Comparison of ENCODE assay signal across 21 mouse cellular contexts in the genomic region with DNA sequence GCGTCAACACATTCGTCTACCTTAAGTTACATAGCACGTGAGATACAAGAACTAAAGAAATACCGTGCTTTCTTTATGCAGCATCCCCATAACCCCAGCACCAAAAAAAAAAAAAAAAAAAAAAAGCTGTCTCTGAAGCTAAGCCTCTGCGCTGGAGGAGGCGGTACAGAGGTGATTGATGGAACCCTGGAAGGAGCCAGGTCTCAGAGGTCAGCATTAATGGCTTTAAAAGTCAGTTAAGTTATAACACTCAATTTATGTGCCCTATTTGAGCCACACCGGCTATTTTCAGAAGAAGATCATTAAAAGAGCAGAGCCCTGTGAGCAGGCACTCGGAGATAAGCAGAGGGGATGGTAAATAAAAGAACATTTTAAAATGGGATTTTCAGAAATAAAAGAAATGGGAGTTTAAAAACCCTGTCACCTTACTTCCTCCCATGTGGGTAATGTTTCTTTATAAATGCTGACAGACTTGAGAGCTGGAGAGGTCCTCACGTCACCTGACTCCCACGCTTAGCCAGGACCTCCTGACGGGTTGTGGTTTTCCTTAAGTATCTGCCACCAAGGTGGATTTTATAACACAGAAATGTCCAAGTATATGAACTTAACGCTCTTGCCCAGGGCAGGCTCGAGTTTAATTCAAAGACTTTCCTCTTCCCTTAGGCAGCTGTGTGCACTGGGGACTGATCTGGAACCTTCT.
DNase-seq lines count a peak whose midpoint lies in the region; ATAC-seq lines count a peak whose summit lies in the region.
"Had no signal": no experiment of that assay in that cellular context is flagged by ENCODE, and none has a peak within 500 bp of the region (broad histone marks: within the 10 kb centered on the region; RNA-seq: fewer than 3 reads in every experiment).

No protein-coding gene starts in this region.

- no peaks in the 10 kb centered on the region for H3K27me3 ChIP-seq in hindbrain, embryonic 11.5 days (ENCODE audit: control insufficient read depth, insufficient read depth, low read length)
- H3K27me3 ChIP-seq in hindbrain, embryonic 13.5 days, result no peaks in the 10 kb centered on the region
- no peaks in the 10 kb centered on the region for H3K27me3 ChIP-seq in intestine, embryonic 16.5 days (replicated peaks; ENCODE audit: control insufficient read depth, insufficient read depth, low read length)
- H3K27me3 ChIP-seq: embryonic facial prominence, embryonic 13.5 days; forebrain, embryonic 15.5 days; limb, embryonic 12.5 days; liver, embryonic 12.5 days; neural tube, embryonic 12.5 days had no signal

- WGBS in hindbrain, embryonic 11.5 days, result 40% methylated on average over 13 of the region's 13 CpGs
- WGBS in hindbrain, embryonic 13.5 days, result 38% methylated on average over 13 of the region's 13 CpGs
- 36% methylated on average over 13 of the region's 13 CpGs for WGBS in intestine, embryonic 16.5 days

- H3K36me3 ChIP-seq in hindbrain, embryonic 11.5 days (ENCODE audit: control insufficient read depth, insufficient read depth, low read length), result no peaks in the 10 kb centered on the region; the same call in 1 of the 2 replicates
- no peaks in the 10 kb centered on the region; the same call in 1 of the 2 replicates for H3K36me3 ChIP-seq in hindbrain, embryonic 13.5 days
- no peaks in the 10 kb centered on the region for H3K36me3 ChIP-seq in intestine, embryonic 16.5 days (ENCODE audit: control insufficient read depth, insufficient read depth, low read length)
- H3K36me3 ChIP-seq: forebrain, embryonic 15.5 days had no signal

- no peaks in the 10 kb centered on the region for H3K4me1 ChIP-seq in hindbrain, embryonic 11.5 days (replicated peaks; ENCODE audit: control insufficient read depth, insufficient read depth, low read length)
- peaks cover 27% of the 10 kb centered on the region for H3K4me1 ChIP-seq in hindbrain, embryonic 13.5 days (replicated peaks)
- H3K4me1 ChIP-seq in intestine, embryonic 16.5 days (ENCODE audit: control insufficient read depth, insufficient read depth, low read length), result 0 out of 2 replicates have a peak, but pooled peaks cover 5% of the 10 kb centered on the region
- H3K4me1 ChIP-seq: liver, embryonic 12.5 days had no signal

- no peak overlapping the region for H3K27ac ChIP-seq in hindbrain, embryonic 11.5 days (ENCODE audit: low read depth, low read length)
- no peak overlapping the region for H3K27ac ChIP-seq in hindbrain, embryonic 13.5 days
- no peak overlapping the region for H3K27ac ChIP-seq in intestine, embryonic 16.5 days (ENCODE audit: low read length)
- H3K27ac ChIP-seq: embryonic facial prominence, embryonic 13.5 days; forebrain, embryonic 15.5 days; hindbrain, embryonic 10.5 days; limb, embryonic 12.5 days; liver, embryonic 12.5 days; macrophage; neural tube, embryonic 12.5 days had no signal

- ATAC-seq in hindbrain, embryonic 11.5 days (ENCODE audit: low FRiP score), result no peak
- no peak for ATAC-seq in hindbrain, embryonic 13.5 days (ENCODE audit: low FRiP score)
- no peak for ATAC-seq in intestine, embryonic 16.5 days
- ATAC-seq: forebrain, embryonic 15.5 days; liver, embryonic 12.5 days had no signal

- H3K4me2 ChIP-seq in hindbrain, embryonic 11.5 days (replicated peaks; ENCODE audit: low read depth, low read length), result no peak overlapping the region
- no peak overlapping the region for H3K4me2 ChIP-seq in hindbrain, embryonic 13.5 days
- no peak overlapping the region for H3K4me2 ChIP-seq in intestine, embryonic 16.5 days (ENCODE audit: low read depth, low read length)
- H3K4me2 ChIP-seq: embryonic facial prominence, embryonic 13.5 days; forebrain, embryonic 15.5 days; limb, embryonic 12.5 days; liver, embryonic 12.5 days; midbrain, embryonic 11.5 days; neural tube, embryonic 12.5 days had no signal

- no peak overlapping the region for H3K9ac ChIP-seq in hindbrain, embryonic 11.5 days (ENCODE audit: low read depth, low read length)
- no peak overlapping the region for H3K9ac ChIP-seq in hindbrain, embryonic 13.5 days
- no peak overlapping the region for H3K9ac ChIP-seq in intestine, embryonic 16.5 days (ENCODE audit: low read depth, low read length)
- H3K9ac ChIP-seq: embryonic facial prominence, embryonic 13.5 days; forebrain, embryonic 15.5 days; limb, embryonic 12.5 days; liver, embryonic 12.5 days; neural tube, embryonic 12.5 days had no signal

- peak; percentile 19 for DNase-seq in hindbrain, embryonic 11.5 days (ENCODE audit: low spot score)
- peak; percentile 46 to 54 for DNase-seq in lung, adult 18-20 months
- no peak for DNase-seq in lung, postnatal 4 days
- DNase-seq in embryo, embryonic 9.5 days (ENCODE audit: extremely low spot score), result peak; percentile 55
- DNase-seq in yolk sac, embryonic 10.5 days (ENCODE audit: low spot score), result peak; percentile 44
- DNase-seq: adrenal gland, postnatal 14 days; cerebellum, adult 11 months; cerebellum, postnatal 25 days; gastrocnemius, postnatal 36 days; thymus, postnatal 14 days had no signal

- no peak overlapping the region for H3K4me3 ChIP-seq in hindbrain, embryonic 11.5 days (ENCODE audit: low read depth, low read length)
- H3K4me3 ChIP-seq in hindbrain, embryonic 13.5 days, result no peak overlapping the region
- H3K4me3 ChIP-seq in intestine, embryonic 16.5 days (ENCODE audit: low read length), result no peak overlapping the region
- H3K4me3 ChIP-seq: embryonic facial prominence, embryonic 13.5 days; forebrain, embryonic 15.5 days; hindbrain, embryonic 10.5 days; limb, embryonic 12.5 days; liver, embryonic 12.5 days; neural tube, embryonic 12.5 days had no signal

- H3K9me3 ChIP-seq in hindbrain, embryonic 11.5 days (ENCODE audit: control insufficient read depth, low read length), result no peaks in the 10 kb centered on the region
- no peaks in the 10 kb centered on the region for H3K9me3 ChIP-seq in hindbrain, embryonic 13.5 days
- no peaks in the 10 kb centered on the region for H3K9me3 ChIP-seq in intestine, embryonic 16.5 days (ENCODE audit: control insufficient read depth, low read length)
- H3K9me3 ChIP-seq: embryonic facial prominence, embryonic 13.5 days; forebrain, embryonic 15.5 days; G1E; hindbrain, embryonic 10.5 days; limb, embryonic 12.5 days; liver, embryonic 12.5 days; neural tube, embryonic 12.5 days had no signal

Comparison
In these comparisons a context has a peak if more than half of its experiments do, and no peak if none do; other contexts are left out.
1. DNase-seq: peak in hindbrain, embryonic 11.5 days (single experiment), lung, adult 18-20 months (2 of 2), embryo, embryonic 9.5 days (single experiment) and yolk sac, embryonic 10.5 days (single experiment); none in lung, postnatal 4 days (0 of 2).